Mouse (Mus musculus) inflammation-experienced regulatory T-cells, adult 6 months (primary cell): Measurements from ENCODE around the gene Capn9. TPM values are rescaled to one million over a fixed set of nuclear protein-coding genes. Genes with fewer than 3 reads are reported as not detected.

Experiments
- ATAC-seq: one replicate; pipeline ENCODE4 v1.8.0; 2017
- polyA plus RNA-seq, 3 experiments: library from polyadenylated mRNA; unstranded; fragments of 100-300 nt; shearing (Covaris generic); gene quantifications; one replicate each; pipeline ENCODE4 v1.2.1; 2017

Capn9 gene
- not detected for polyA plus RNA-seq

DNA sequence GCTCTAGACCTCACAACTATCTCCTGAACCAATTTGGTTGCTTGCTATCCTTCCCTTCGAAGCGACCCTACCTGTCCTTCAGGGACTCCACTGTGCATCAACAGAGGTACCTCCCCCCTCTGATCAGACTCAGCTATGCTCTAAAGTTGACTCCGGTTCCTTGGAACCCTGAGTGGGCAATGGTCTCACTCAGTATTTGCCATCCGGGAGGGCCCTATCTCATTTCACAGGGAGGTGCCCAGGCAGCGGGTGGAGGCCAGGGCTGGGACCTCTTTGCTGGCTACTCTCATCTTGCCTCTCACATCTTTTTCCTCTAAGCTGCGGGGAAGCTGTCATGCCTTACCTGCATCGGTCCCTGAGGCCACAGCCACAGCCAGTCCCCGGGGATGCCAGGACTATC lies at the start of gene Capn9:
Gene Capn9 (plus strand): TSS at position 301 of the 400 bp plus-strand sequence.
- ATAC-seq, result no peak

- ATAC-seq, result no peak
Observed at GRCm38 (mm10) chr8:124526261-124526660, 49.6 kb upstream of the Capn9 start.

GRCm38 (mm10) chr8:124530076-124530475 lies 45.8 kb upstream of the Capn9 start:
- no peak for ATAC-seq

DNA sequence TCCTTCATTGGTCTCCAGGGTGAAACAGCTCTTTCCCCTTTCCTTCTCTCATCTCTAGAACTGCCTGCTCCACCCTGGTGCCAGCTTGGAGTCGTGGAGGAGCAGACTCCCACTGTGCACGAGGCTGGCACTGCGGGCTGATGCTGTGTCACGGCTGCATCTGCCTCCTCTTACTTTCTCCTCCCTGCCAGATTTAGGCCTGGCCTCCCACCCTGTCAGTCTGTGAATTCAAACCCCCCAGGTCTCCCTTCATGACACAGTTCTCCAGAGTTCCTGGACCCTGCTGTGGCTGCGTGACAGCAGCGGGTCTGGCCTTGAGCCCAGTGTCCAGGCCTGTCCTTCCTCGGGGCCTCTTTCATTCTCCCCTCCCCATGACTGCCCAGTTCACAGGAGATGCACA lies 45.4 kb upstream of the Capn9 start:
- no peak for ATAC-seq

GRCm38 (mm10) chr8:124530996-124531395 lies 44.9 kb upstream of the Capn9 start:
- no peak for ATAC-seq

DNA sequence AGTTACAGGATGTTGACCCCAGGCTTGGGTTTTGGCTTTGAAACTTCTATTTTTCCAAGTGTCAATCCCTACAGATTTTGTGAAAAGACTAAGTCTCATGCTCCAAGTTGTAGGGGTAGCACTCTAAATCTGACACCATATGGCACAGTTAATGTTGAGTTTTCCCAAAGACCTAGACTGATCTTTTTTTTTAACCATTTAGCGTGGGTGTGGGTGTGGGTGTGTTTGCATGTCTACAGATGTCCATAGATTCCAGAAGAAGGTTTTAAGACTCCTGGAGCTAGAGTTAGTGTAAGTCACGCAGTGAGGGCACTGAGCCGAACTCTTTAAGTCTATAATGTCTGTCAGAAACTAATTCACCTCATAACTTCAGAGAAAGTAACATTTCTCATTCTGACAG lies 43.3 kb upstream of the Capn9 start:
- no peak for ATAC-seq

GRCm38 (mm10) chr8:124535451-124535850 lies 40.5 kb upstream of the Capn9 start:
- no peak for ATAC-seq

DNA sequence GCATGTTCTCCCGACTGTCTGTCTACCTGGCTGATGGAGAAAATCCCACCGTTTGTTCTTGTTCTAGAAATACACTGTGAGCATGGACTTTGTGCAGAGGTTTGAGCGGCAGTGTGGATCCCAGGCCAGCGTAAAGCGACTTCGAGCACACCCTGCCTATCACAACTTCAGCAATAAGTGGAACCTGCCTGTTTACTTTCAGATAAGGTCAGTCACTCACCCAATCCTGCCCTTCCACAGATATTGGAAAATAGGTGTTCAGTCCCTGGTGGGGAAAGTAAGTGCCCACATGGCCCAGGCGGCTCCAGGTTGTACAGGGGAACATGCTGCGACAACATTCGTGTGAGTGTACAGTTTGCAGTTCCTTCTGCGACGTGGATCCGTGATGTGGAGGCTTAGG lies 35.0 kb upstream of the Capn9 start:
- ATAC-seq, result no peak

- ATAC-seq, result no peak
Observed at GRCm38 (mm10) chr8:124542001-124542400, 33.9 kb upstream of the Capn9 start.

- no peak for ATAC-seq
Observed at GRCm38 (mm10) chr8:124543272-124543671, 32.6 kb upstream of the Capn9 start.

DNA sequence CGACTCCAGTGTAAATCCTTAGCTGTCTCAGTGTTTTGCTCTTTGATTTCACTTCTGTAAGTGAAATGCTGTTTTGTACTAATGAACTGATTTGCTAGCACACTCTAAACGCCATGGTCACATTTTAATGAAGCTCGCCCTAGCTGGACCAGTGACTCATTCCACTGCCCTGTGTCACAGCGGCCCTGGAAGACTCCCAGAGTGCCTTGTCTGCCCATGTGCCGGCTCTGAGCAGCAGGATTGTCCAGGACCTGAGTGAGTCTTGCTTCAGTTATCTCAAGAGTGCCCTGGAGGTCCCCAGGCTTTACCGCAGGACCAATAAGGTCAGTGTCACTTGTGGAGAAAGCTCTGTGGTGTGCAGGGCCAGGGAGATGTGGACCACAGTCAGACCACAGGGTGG lies 29.5 kb upstream of the Capn9 start:
- no peak for ATAC-seq

DNA sequence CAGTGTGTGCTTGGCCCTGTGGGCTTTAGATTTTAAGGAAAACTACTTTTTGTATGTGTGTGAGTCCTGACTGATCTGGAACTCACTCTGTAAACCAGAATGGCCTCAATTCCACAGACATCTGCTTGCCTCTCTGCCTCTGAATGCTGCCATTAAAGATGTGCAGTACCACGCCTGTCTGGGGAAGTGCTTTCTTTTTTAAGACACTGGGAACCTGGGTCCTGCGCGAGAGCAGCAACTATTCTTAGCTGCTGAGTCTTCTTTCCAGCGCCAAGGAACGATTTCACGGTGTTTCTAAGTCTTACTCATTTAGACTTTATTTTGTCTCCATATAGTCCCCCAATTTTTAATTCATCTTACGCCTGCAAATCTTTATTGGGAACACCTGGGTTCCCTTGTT lies 29.1 kb upstream of the Capn9 start:
- ATAC-seq, result no peak

- no peak for ATAC-seq
Observed at GRCm38 (mm10) chr8:124547269-124547668, 28.6 kb upstream of the Capn9 start.

- ATAC-seq, result no peak
Observed at GRCm38 (mm10) chr8:124548187-124548586, 27.7 kb upstream of the Capn9 start.

GRCm38 (mm10) chr8:124551011-124551661 lies 24.8 kb upstream of the Capn9 start:
- ATAC-seq, result no peak

- ATAC-seq, result no peak
Observed at GRCm38 (mm10) chr8:124555113-124555750, 20.7 kb upstream of the Capn9 start.

DNA sequence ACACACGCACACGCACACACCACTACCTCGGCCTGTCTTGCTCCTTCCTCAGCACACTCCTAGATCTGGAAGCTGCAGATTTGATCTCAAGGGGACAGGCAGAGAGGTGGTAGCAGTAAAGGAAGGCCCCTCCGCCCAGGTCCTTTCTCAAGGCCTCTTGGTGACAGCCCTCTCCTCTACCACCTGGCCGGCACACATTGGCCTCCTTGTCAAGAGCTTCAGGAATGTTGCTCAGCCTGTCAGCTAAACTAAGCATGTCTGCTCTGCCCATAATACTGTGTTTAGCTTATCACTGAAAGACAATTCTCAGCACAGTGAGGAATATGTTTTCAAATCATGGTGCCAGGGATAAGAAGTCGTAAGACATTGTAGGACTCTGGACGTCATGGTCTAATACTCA lies 19.7 kb upstream of the Capn9 start:
- no peak for ATAC-seq

- ATAC-seq, result no peak
Observed at GRCm38 (mm10) chr8:124556658-124557057, 19.3 kb upstream of the Capn9 start.

DNA sequence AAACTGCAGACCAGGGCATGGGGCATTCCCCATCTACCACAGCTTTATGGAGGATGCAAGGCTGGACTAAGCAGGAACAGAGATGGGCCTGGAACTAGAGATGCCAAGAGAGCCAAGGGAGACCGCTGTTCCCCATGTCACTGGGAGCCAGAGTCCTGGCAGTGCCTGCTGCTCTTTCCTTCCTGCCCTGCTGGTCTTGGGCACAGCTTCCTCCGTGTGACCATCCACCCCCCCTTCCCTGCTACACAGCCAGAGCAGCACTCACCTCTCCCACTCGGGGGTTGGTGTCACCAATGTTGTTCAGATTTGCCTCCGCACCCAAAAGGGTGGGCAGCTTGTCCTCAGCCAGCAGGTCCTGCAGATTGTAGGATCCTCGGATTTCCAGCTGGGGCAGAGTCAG lies 18.4 kb upstream of the Capn9 start:
- ATAC-seq, result no peak

GRCm38 (mm10) chr8:124567126-124567525 lies 8.8 kb upstream of the Capn9 start:
- ATAC-seq, result no peak

DNA sequence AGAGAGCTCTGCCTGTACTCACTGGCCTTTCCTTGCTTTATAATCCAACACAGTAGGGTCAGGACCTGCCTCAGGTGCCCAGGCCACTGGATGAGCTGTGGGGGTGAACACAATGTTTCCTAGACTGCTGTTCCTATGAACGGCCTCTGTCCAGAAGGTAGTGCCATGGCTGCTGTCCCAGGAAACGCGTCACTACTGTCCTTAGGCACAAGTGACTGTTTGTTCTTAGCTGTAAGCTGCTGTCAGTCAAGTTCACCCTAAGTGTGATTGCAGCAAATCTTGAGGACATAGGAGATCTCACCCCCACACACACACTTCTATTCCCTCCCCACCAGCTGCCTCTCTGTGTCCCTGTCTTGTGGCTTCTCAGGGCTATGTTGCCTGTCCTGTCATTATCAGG lies 8.3 kb upstream of the Capn9 start:
- no peak for ATAC-seq

DNA sequence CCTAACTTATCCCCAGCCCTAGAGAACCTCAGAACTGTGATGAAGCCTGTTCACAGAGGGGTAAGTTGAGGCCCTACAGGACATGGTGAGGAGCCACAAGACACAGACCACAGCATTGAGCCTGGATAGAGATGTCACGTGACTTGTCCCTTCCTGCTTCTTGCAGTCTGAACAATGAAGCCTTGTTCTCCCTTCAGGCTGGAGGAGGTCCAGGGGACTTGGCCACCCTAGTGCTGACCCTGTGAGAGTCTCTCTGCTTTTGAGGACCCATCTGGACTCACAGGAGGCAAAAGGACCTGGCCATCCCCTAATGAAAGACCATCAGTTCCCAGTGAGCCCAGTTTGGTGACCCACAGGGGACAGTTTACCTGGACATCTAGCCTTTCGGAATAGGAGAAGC lies 6.8 kb upstream of the Capn9 start:
- ATAC-seq, result no peak

DNA sequence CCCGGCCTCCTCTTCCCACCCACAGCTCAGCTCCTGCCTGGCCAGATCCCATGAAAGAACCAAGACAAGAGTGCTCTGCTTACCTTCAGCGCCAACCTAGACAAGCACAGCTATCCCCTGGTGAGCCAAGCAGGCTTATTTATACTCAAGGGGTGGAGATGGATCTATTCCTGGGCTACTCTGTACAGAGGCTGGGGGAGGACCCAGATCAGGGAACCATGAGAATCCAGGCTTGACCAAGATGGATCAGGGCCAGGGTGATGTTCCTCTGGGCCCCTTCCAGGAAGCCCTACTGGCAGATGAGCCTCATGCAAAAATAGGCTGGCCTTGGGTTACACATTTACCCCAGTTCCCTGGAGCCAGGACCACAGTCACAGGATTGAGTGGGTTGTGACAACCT lies 6.3 kb upstream of the Capn9 start, which contains the start of gene Agt:
Gene Agt (minus strand): TSS at position 114 of the 400 bp plus-strand sequence.
- ATAC-seq, result no peak

- no peak for ATAC-seq
Observed at GRCm38 (mm10) chr8:124571732-124572429, 4.0 kb upstream of the Capn9 start.
